Mouse (Mus musculus) ZHBTc4 (cell line): ENCODE data around the gene Trpm5.

Experiments
- DNase-seq: peaks from one replicate; pipeline ENCODE4 v3.0.0-alpha.2; 2011; ENCODE audit warnings: low read depth, low spot score

Gene Trpm5

GRCm38 (mm10) chr7:143106062-143106461 lies 11.6 kb upstream of the Trpm5 start, which contains the start of gene Kcnq1:
TSS of gene Kcnq1 (plus strand) at chr7:143106362.
- DNase-seq, result no peak

DNA sequence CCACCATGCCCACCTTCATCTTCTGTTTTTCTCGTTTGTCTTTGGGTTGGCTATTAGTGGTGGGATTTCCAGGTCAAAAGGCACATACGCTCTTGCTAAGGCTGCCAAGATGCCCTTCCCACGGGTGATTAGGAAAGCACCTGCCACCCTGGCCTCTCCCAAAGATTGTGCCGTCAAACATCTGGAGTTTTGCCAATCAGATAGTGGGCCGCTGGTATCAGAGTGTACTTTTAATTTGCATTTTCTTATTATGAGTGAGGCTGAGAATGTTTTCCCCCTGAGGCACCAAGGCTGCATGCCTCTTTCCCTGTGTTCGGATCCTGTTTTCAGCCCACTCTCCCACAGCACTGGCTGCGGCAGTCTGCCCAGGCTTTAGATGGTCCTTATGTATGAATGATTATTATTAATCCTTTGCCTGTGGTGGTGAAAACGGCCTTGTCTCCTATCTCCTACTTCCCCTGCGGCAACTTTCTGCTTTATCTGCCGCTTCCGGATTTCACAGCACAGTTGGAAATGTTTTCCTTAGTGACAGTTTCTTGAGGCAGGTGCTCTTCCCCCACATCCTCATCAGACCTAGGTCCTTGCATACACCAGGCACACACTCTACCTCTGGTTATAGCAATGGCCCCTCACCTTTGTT lies 10.9 kb upstream of the Trpm5 start:
- DNase-seq, result no peak

DNA sequence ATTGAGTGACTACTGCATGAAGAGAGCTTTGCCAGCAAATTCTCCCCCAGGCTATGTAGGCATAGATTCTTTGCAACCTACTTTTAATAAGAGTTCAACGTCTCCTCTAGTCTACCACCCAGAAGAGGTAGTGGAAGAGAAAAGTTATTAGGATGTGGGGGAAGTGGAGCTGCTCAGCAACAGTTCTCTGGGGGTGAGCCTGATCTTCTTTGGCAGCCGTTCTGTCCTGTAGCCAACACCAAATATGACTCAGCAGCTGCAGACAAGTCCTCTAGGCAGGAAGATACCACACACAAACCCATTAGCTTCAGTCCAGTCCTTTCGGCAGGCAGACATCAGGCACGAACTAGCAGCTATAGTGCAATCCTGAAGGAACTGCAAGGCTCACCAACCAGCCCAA lies 6.3 kb upstream of the Trpm5 start:
- DNase-seq, result no peak

GRCm38 (mm10) chr7:143095554-143095907 lies 1.1 kb upstream of the Trpm5 start:
- no peak for DNase-seq

GRCm38 (mm10) chr7:143093847-143094246 lies 595 bp downstream of the Trpm5 start:
- DNase-seq, result no peak

DNA sequence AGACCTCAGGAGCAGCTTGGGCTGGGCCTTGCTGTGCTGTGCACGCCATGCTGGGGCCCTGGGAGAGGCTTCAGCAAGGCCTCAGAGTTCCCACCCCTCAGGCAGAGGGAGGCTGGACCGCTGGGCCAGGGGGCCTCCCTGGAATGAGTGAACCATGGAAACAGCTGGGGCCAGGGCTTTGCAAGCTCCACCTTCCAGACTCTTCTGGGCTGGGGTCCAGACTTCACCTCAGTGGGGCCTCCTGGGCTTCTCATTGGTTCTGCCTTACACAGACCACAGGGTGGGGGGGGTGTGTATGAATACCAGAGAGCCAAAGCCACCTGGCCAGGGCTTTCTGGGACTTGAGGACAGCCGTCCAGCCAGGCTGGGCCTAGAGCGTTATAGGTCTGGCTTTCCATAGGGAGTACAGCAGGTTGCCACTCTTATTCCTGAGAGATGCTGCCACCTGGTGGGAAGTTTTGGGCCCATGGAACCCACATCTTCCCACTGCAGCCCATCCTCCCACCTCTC lies 7.3 kb downstream of the Trpm5 start:
- DNase-seq, result peak; percentile 76

- peak; percentile 72 for DNase-seq
Observed at GRCm38 (mm10) chr7:143086366-143086765, 8.1 kb downstream of the Trpm5 start.

DNA sequence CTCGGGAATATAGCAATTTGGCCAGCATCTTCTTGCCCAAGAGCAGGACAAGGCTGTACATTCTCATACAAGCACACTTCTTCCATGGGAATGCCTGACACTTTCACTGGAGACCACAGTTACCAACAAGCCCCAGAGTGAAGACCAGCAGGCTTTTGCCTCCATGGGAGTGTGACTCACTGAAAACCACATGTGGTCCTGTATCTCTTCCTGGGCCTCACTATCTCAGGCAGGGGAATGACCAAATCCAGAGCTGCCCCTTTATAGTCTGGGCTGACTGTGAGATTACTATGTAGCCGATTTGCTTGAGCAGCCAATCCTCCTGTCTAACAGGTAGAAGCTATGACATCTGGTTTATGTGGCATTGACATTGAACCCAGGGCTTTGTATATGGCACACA lies 10.7 kb downstream of the Trpm5 start:
- no peak for DNase-seq

DNA sequence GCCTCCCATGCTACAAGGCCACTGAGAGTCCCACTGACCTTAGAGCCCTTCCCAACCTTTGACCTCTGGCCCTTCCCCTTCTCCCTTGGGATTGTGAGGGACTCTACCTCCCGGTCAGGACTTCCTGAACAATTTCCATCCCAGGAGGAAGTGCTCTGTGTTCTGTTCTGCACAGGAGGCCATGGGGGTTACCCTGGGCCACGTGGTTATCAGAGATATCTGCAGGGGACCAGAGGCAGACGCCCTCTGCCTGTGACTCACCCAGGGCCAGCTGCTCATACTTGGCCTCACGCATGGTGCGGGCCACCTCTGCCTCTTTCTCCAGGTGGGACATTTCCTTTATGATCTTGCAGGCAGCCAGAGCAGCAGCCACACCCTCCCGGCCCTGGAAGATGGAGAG lies 12.4 kb downstream of the Trpm5 start:
- no peak for DNase-seq

DNA sequence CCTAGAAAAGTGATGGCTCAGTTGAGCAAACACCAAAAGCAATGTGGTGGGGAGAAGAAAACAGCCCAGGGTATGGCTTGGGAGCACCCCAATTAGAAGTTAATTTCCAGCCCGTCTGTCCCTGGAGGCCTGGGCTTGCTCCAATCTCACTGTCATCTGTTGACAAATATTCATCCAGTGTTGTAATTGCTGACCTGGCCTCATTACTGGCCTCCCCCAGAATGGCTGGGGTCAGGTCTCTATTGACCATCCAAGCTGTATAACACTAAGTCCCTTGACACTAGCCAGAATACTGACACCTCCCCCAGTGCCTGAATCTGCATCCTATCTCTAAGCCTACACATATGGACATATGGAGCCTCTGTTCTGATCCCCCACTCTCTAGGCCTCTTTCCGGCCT lies 17.1 kb downstream of the Trpm5 start:
- no peak for DNase-seq

GRCm38 (mm10) chr7:143075394-143075793 lies 19.0 kb downstream of the Trpm5 start:
- no peak for DNase-seq

- peak; percentile 73 for DNase-seq
Observed at GRCm38 (mm10) chr7:143073086-143073485, 21.4 kb downstream of the Trpm5 start.

- no peak for DNase-seq
Observed at GRCm38 (mm10) chr7:143072605-143073004, 21.8 kb downstream of the Trpm5 start.

GRCm38 (mm10) chr7:143070506-143071070 lies 23.9 kb downstream of the Trpm5 start:
- DNase-seq, result no peak

DNA sequence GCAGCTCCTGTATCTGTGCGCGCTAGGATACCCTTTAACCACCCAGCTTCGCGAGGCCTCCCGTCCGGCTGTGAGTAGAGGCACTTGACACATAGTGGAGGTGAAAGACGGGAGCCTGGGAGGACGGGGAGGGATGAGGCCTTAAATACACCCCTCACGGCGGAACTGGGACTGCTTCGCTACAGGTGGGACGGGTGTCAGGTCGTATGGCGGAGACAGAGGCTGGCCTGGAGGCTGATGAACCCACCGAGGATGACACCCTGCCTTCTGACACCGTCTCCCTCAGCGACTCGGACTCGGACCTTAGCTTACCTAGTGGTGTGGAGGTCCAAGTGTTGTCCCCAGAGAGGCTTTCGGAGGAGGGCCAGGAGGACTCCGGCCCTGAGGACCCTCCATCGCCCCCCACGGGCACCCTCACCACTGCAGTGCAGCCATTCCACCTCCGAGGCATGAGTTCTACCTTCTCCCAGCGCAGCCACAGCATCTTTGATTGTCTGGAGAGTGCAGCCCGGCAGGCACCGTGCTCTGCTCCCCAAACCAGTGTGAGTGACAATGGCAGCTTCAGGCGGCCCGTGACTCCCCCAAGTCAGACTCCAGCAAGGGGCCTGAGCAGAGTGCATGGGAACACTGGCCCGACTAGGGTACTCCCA lies 24.6 kb downstream of the Trpm5 start:
- DNase-seq, result no peak

DNA sequence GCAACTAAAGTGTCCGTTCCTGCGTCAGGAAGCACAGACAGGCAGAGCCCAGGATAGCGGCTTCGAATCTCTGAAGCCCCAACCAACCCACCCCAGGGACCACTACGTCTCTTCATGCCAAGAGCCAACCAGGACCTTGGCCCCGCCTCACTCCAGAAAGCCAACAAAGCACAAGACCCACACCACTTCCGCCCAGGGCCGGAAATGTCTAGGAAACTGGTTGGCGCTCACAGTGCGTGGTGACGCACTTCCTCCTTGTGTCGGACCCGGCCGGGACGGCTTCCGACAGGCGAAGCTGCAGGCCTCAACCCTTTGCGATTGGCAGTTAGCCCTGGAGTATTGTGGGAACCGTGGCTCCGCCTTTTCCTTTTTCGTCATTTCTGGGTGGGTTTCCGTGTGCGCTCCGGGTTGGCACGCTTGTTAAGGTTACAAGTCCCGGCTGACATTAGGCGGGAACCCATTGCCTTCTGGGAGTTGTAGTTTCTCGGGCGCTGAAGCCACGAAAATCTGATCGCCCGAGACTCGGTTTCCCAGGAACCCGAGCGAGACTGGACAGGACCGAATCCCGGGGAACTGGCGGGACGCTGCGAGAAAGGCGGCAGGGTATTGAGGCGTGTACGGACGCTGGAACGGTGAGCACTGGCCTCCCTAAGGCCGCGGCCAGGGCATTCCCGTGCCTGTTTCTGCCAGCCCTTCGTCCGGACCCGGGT lies 25.4 kb downstream of the Trpm5 start, which contains the start of gene Tssc4:
Tssc4 (plus strand) TSS at position 368 of the 710 bp plus-strand sequence.
- peak; percentile 100 for DNase-seq

GRCm38 (mm10) chr7:143068316-143068881 lies 26.0 kb downstream of the Trpm5 start:
- peak; percentile 80 for DNase-seq

GRCm38 (mm10) chr7:143067897-143068296 lies 26.5 kb downstream of the Trpm5 start:
- DNase-seq, result no peak

DNA sequence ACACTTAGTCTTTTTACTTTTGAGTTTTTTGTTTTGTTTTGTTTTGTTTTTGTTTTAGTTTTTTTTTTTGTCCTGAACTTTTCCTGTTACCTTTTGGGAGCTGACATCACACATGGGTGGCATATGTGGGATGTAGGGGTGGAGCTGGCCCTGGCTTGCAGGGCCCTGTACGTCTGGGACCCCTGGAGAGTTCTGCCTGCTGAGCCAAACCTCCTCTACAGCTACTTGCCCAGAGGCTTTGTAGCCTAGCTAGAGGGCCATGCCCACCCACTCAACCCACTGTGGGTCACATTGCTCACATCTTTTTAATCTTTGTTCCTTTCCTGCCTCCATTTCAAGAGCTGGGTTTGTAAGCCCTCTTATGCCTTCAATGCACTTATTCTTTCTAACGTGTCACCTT lies 27.0 kb downstream of the Trpm5 start:
- no peak for DNase-seq

DNA sequence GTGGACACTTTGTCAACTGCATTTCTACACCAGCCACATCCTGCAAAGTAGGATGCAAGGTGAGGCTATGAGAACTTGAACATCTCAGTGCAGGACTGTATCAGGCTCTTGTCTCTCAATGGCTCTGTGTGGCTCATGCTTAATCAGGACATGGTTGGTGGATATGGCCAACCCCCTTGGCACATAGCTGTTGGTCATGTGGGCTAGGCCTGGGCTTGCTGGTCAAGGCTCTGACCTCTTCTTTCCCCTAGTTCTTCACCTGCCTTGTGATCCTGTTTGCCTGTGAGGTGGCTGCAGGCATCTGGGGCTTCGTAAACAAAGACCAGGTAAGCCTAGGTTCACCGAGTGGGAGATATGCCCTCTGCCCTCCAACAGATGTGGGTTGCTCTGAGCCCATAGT lies 28.8 kb downstream of the Trpm5 start:
- no peak for DNase-seq

- DNase-seq, result no peak
Observed at GRCm38 (mm10) chr7:143064226-143064625, 30.2 kb downstream of the Trpm5 start.

DNA sequence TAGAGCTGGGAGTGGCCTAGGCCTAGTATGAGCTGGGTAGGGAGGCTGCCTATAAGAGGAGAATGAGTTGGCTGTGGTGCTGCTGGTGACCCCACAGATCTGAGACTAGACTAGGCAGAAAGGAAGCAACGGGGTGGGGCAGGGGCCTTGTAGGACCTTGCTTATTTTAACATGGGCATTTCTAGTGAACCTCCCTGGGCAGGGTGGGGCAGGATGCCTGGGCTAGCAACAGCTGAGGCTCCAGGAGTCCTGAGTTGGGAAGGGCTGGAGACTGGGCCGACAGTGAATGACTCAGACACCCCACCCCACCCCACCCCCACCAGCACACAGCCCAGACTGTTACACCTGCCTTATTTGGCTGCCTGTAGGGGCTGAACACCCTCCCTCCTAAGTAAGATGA lies 31.7 kb downstream of the Trpm5 start:
- peak; percentile 77 for DNase-seq
